Mouse (Mus musculus) liver, embryonic 15.5 days (tissue): ENCODE data around the gene Dgka. TPM values are rescaled to one million over a fixed set of nuclear protein-coding genes. Genes with fewer than 3 reads are reported as not detected.
"Not testable (repeated sequence)": the region's sequence is repeated elsewhere in the genome, so short reads cannot be mapped to it uniquely, and the experiment has no call there.

Experiments used
- ATAC-seq: fragments of 200-750 bp; cut with Nextera tagmentation; 2 replicates; pipeline ENCODE4 v1.8.0; 2017; ENCODE audit warnings: moderate number of reproducible peaks, mild to moderate bottlenecking, moderate library complexity; ENCODE audit not compliant: insufficient read depth
- H3K27ac ChIP-seq: fragments of 300-500 bp; sonication (generic); replicated peaks from 2 replicates; pipeline ENCODE4 v1.5.1; 2015; ENCODE audit warnings: mild to moderate bottlenecking, inconsistent platforms
- H3K27me3 ChIP-seq: fragments of 300-500 bp; sonication (generic); 2 replicates; pipeline ENCODE4 v1.6.1; 2015; ENCODE audit warnings: mild to moderate bottlenecking, inconsistent platforms
- H3K36me3 ChIP-seq: fragments of 300-500 bp; sonication (generic); replicated peaks from 2 replicates; pipeline ENCODE4 v1.6.1; 2015; ENCODE audit warnings: moderate library complexity, mild to moderate bottlenecking, inconsistent platforms
- H3K4me1 ChIP-seq: fragments of 300-500 bp; sonication (generic); replicated peaks from 2 replicates; pipeline ENCODE4 v1.6.1; 2015; ENCODE audit warnings: inconsistent platforms
- H3K4me2 ChIP-seq: fragments of 300-500 bp; sonication (generic); 2 replicates; pipeline ENCODE4 v1.6.1; 2015; ENCODE audit warnings: moderate library complexity, mild to moderate bottlenecking, inconsistent platforms
- H3K4me3 ChIP-seq: fragments of 300-500 bp; sonication (generic); replicated peaks from 2 replicates; pipeline ENCODE4 v1.5.1; 2015; ENCODE audit warnings: mild to moderate bottlenecking, inconsistent platforms
- H3K9ac ChIP-seq: fragments of 300-500 bp; sonication (generic); 2 replicates; pipeline ENCODE4 v1.6.1; 2015; ENCODE audit warnings: moderate library complexity, mild to moderate bottlenecking, inconsistent platforms
- H3K9me3 ChIP-seq: fragments of 300-500 bp; sonication (generic); replicated peaks from 2 replicates; pipeline ENCODE4 v1.6.1; 2016; ENCODE audit warnings: inconsistent platforms
- WGBS: fragments of 180-500 bp; shearing (Covaris S2); methylation state at CpG from one replicate; pipeline ENCODE4 v1.1.7; 2015; ENCODE audit warnings: mixed read lengths; ENCODE audit not compliant: insufficient replicate concordance; 5-methylcytosine and 5-hydroxymethylcytosine counted together
- polyA plus RNA-seq: library from polyadenylated mRNA; unstranded; fragments of >200 nt; fragmentation: Nextera tagmentation; extraction: Ambion mirVana; gene quantifications from 2 replicates; pipeline ENCODE4 v1.2.1, GENCODE M21; 2015

The Dgka gene
- polyA plus RNA-seq, 1 experiment from 2014 or later: 2.4 TPM

- H3K4me1 ChIP-seq: 0 out of 2 replicates have a peak, but pooled peaks cover 3% of the 10 kb centered on the region
- H3K9ac ChIP-seq: no peak overlapping the region
- H3K9me3 ChIP-seq: no peaks in the 10 kb centered on the region
- H3K27ac ChIP-seq: no peak overlapping the region
- no peaks in the 10 kb centered on the region for H3K27me3 ChIP-seq
- peaks cover 3% of the 10 kb centered on the region; the same call in 1 of the 2 replicates for H3K36me3 ChIP-seq
- H3K4me3 ChIP-seq: no peak overlapping the region
- no peak for ATAC-seq
- H3K4me2 ChIP-seq: no peak overlapping the region
These were observed 12.7 kb downstream of the Dgka start for GRCm38 (mm10) chr10:128731992-128732391.

- no peak overlapping the region for H3K4me3 ChIP-seq
- ATAC-seq: no peak
- H3K27ac ChIP-seq: no peak overlapping the region
- no peak overlapping the region; the same call in 1 of the 2 replicates for H3K4me2 ChIP-seq
- H3K4me1 ChIP-seq: 0 out of 2 replicates have a peak, but pooled peaks cover 3% of the 10 kb centered on the region
- H3K27me3 ChIP-seq: no peaks in the 10 kb centered on the region
- 15% methylated on average over 10 of the region's 10 CpGs for WGBS
- peaks cover 3% of the 10 kb centered on the region; the same call in 1 of the 2 replicates for H3K36me3 ChIP-seq
- H3K9ac ChIP-seq: no peak overlapping the region
- no peaks in the 10 kb centered on the region for H3K9me3 ChIP-seq
These were observed 13.6 kb downstream of the Dgka start for GRCm38 (mm10) chr10:128731002-128731433.

- H3K9me3 ChIP-seq: no peaks in the 10 kb centered on the region
- no peaks in the 10 kb centered on the region for H3K27me3 ChIP-seq
- H3K4me1 ChIP-seq: 0 out of 2 replicates have a peak, but pooled peaks cover 6% of the 10 kb centered on the region
- 52% methylated on average over 5 of the region's 5 CpGs for WGBS
- no peak overlapping the region for H3K27ac ChIP-seq
- no peak overlapping the region for H3K4me2 ChIP-seq
- no peak overlapping the region for H3K4me3 ChIP-seq
- H3K36me3 ChIP-seq: peaks cover 3% of the 10 kb centered on the region; the same call in 1 of the 2 replicates
- ATAC-seq: no peak
- H3K9ac ChIP-seq: no peak overlapping the region
These were observed 16.6 kb downstream of the Dgka start for GRCm38 (mm10) chr10:128728059-128728458.

- 39% methylated on average over 4 of the region's 4 CpGs for WGBS
These were observed 19.2 kb downstream of the Dgka start for GRCm38 (mm10) chr10:128725466-128725865.

GRCm38 (mm10) chr10:128715559-128716537 is 28.8 kb downstream of the Dgka start:
- no peak for ATAC-seq
- Histone ChIP-seq H3K4me3 (no peak overlapping the region), H3K27ac (no peak overlapping the region), H3K9ac (no peak overlapping the region), H3K36me3 (no peaks in the 10 kb centered on the region), H3K27me3 (0 out of 2 replicates have a peak, but pooled peaks cover 7% of the 10 kb centered on the region), H3K4me1 (no peaks in the 10 kb centered on the region), H3K4me2 (no peak overlapping the region), H3K9me3 (no peaks in the 10 kb centered on the region)
- 60% methylated on average over 19 of the region's 19 CpGs for WGBS

More at GRCm38 (mm10) chr10:128725466-128725865, 19.2 kb downstream of the Dgka start:
- H3K9me3 ChIP-seq, H3K4me1 ChIP-seq, H3K4me2 ChIP-seq, H3K4me3 ChIP-seq, H3K27me3 ChIP-seq, H3K27ac ChIP-seq, H3K36me3 ChIP-seq, H3K9ac ChIP-seq, ATAC-seq: not testable (repeated sequence)

- H3K9ac ChIP-seq, H3K4me1 ChIP-seq, H3K9me3 ChIP-seq, H3K4me3 ChIP-seq, ATAC-seq, H3K4me2 ChIP-seq, H3K36me3 ChIP-seq, H3K27me3 ChIP-seq, H3K27ac ChIP-seq: not testable (repeated sequence)
- 83% methylated on average over 7 of the region's 7 CpGs for WGBS
These were observed 33.3 kb downstream of the Dgka start for GRCm38 (mm10) chr10:128711318-128711717.

GRCm38 (mm10) chr10:128705317-128705693 is 39.4 kb downstream of the Dgka start:
- 11% methylated on average over 11 of the region's 11 CpGs for whole genome bisulfite sequencing
- peak; percentile 16; the same call in 1 of the 2 replicates for ATAC-seq

GRCm38 (mm10) chr10:128704491-128705316 is 40.0 kb downstream of the Dgka start, which contains the start of gene Cdk2:
TSS of gene Cdk2 (minus strand) at chr10:128705031.
- under 1% methylated on average over 61 of the region's 62 CpGs for WGBS
- H3K4me2 ChIP-seq: peak within 1 kb of the TSS; percentile 75
- peak within 1 kb of the TSS; percentile 88 for H3K9ac ChIP-seq
- no peaks in the 10 kb centered on the region for H3K27me3 ChIP-seq
- H3K27ac ChIP-seq: peak within 1 kb of the TSS; percentile 92
- H3K9me3 ChIP-seq: no peaks in the 10 kb centered on the region
- H3K4me1 ChIP-seq: peaks cover 44% of the 10 kb centered on the region
- ATAC-seq: peak; percentile 86
- peaks cover 38% of the 10 kb centered on the region for H3K36me3 ChIP-seq
- H3K4me3 ChIP-seq: peak within 1 kb of the TSS; percentile 75

More at GRCm38 (mm10) chr10:128705317-128705693, 39.4 kb downstream of the Dgka start:
- Histone ChIP-seq H3K4me2 (peak overlapping the region; percentile 75), H3K27ac (peak overlapping the region; percentile 62), H3K4me1 (peaks cover 38% of the 10 kb centered on the region), H3K4me3 (peak overlapping the region; percentile 75), H3K9ac (peak overlapping the region; percentile 49), H3K9me3 (no peaks in the 10 kb centered on the region), H3K36me3 (peaks cover 32% of the 10 kb centered on the region), H3K27me3 (no peaks in the 10 kb centered on the region)

- peaks cover 46% of the 10 kb centered on the region for H3K36me3 ChIP-seq
- peak within 1 kb of the TSS; percentile 75 for H3K4me3 ChIP-seq
- H3K27me3 ChIP-seq: no peaks in the 10 kb centered on the region
- peaks cover 52% of the 10 kb centered on the region for H3K4me1 ChIP-seq
- ATAC-seq: no peak
- peak within 1 kb of the TSS; percentile 88 for H3K9ac ChIP-seq
- H3K4me2 ChIP-seq: peak within 1 kb of the TSS; percentile 75
- H3K27ac ChIP-seq: peak within 1 kb of the TSS; percentile 92
- no peaks in the 10 kb centered on the region for H3K9me3 ChIP-seq
- 22% methylated on average over 4 of the region's 4 CpGs for WGBS
These were observed 40.8 kb downstream of the Dgka start, which contains the start of gene Pmel for GRCm38 (mm10) chr10:128703895-128704294. TSS of gene Pmel (plus strand) at chr10:128704195.

- 0 out of 2 replicates have a peak overlapping the region, but pooled peaks have one; percentile 16 for H3K27ac ChIP-seq
- ATAC-seq: no peak
- H3K9me3 ChIP-seq: no peaks in the 10 kb centered on the region
- H3K4me3 ChIP-seq: no peak overlapping the region
- peaks cover 62% of the 10 kb centered on the region for H3K4me1 ChIP-seq
- H3K27me3 ChIP-seq: no peaks in the 10 kb centered on the region
- H3K36me3 ChIP-seq: peaks cover 58% of the 10 kb centered on the region
- H3K4me2 ChIP-seq: peak overlapping the region; percentile 75
- H3K9ac ChIP-seq: no peak overlapping the region
- WGBS: 52% methylated on average over 6 of the region's 6 CpGs
These were observed 42.2 kb downstream of the Dgka start for GRCm38 (mm10) chr10:128702328-128703007.
